ENCODE assay signal across 22 mouse cellular contexts in genomic region chr2:102062861-102063468, GRCm38 (mm10).
DNase-seq lines count a peak whose midpoint lies in the region; ATAC-seq and TF ChIP-seq lines count a peak whose summit lies in the region.
"Had no signal": no experiment of that assay in that cellular context is flagged by ENCODE, and none has a peak within 500 bp of the region (broad histone marks: within the 10 kb centered on the region; RNA-seq: fewer than 3 reads in every experiment).

No protein-coding gene starts in this region.

- H3K27ac ChIP-seq in cerebellum, adult 2 months (ENCODE audit: insufficient read depth, low read length): peak overlapping the region; percentile 69
- no peak overlapping the region for H3K27ac ChIP-seq in hindbrain, embryonic 16.5 days (ENCODE audit: low read depth, low read length)
- H3K27ac ChIP-seq: embryonic facial prominence, embryonic 15.5 days; forebrain, embryonic 10.5 days; gastrocnemius, adult 2 months; hindbrain, embryonic 15.5 days had no signal

- no peaks in the 10 kb centered on the region for H3K9me3 ChIP-seq in hindbrain, embryonic 16.5 days (ENCODE audit: control insufficient read depth, low read length)
- H3K9me3 ChIP-seq: embryonic facial prominence, embryonic 15.5 days; forebrain, embryonic 10.5 days; heart, embryonic 12.5 days; hindbrain, embryonic 15.5 days had no signal

- no peak for TF ChIP-seq POLR2A in cerebellum, adult 2 months (IDR thresholded peaks at IDR 0.05; ENCODE audit: borderline replicate concordance, insufficient read depth, low read length)

- 37% methylated on average over 7 of the region's 7 CpGs for WGBS in cerebellum, adult 2 months
- WGBS in hindbrain, embryonic 16.5 days: 87% methylated on average over 7 of the region's 7 CpGs

- no peak for TF ChIP-seq CTCF in cerebellum, adult 2 months (IDR thresholded peaks at IDR 0.05; ENCODE audit: borderline replicate concordance, insufficient read depth, low read depth, low read length)

- no peaks in the 10 kb centered on the region for H3K36me3 ChIP-seq in hindbrain, embryonic 16.5 days (ENCODE audit: control insufficient read depth, insufficient read depth, low read length)
- H3K36me3 ChIP-seq: heart, embryonic 12.5 days; hindbrain, embryonic 15.5 days had no signal

- DNase-seq in cerebellum, adult 18-20 months: peak; percentile 51 to 67
- DNase-seq in cerebellum, postnatal 4 days (ENCODE audit: low spot score in 2 of 2): no peak
- peak in 1 of 2 experiments; percentile 72 for DNase-seq in cerebellum, adult 2 months
- DNase-seq in cerebellum, adult 9-11 months: peak; percentile 77
- no peak for DNase-seq in thymus, postnatal 36 days
- DNase-seq: adrenal gland, postnatal 25 days; embryo, embryonic 11 days; gastrocnemius, adult 2 months; gastrocnemius, postnatal 25 days had no signal

- H3K9ac ChIP-seq in hindbrain, embryonic 16.5 days (ENCODE audit: low read depth, low read length): no peak overlapping the region
- H3K9ac ChIP-seq: embryonic facial prominence, embryonic 15.5 days; heart, embryonic 12.5 days; hindbrain, embryonic 15.5 days had no signal

- ATAC-seq in megakaryocyte progenitor cell, adult 5-6 weeks (replicated peaks; ENCODE audit: poor library complexity): 0 out of 2 replicates have a peak, but pooled peaks have one; percentile 42
- no peak for ATAC-seq in hindbrain, embryonic 16.5 days
- ATAC-seq: activated CD4-positive, CD25-positive, alpha-beta regulatory T cell, adult 4 months; forebrain, embryonic 14.5 days; inflammation-experienced regulatory T-cells, adult 6 months; intestine, postnatal 0 days; Patski had no signal

- H3K27me3 ChIP-seq in cerebellum, adult 2 months (ENCODE audit: control insufficient read depth, insufficient read depth, low read length): no peaks in the 10 kb centered on the region
- H3K27me3 ChIP-seq in hindbrain, embryonic 16.5 days (replicated peaks; ENCODE audit: control insufficient read depth, insufficient read depth, low read length): no peaks in the 10 kb centered on the region
- H3K27me3 ChIP-seq: CH12.LX; embryonic facial prominence, embryonic 15.5 days; heart, embryonic 12.5 days; hindbrain, embryonic 15.5 days; Patski had no signal

- H3K4me1 ChIP-seq in cerebellum, adult 2 months (ENCODE audit: control insufficient read depth, insufficient read depth, low read length): peaks cover 43% of the 10 kb centered on the region
- H3K4me1 ChIP-seq in hindbrain, embryonic 16.5 days (ENCODE audit: control insufficient read depth, insufficient read depth, low read depth, low read length): no peaks in the 10 kb centered on the region

- H3K4me3 ChIP-seq in cerebellum, adult 2 months (replicated peaks; ENCODE audit: insufficient read depth, low read depth, low read length): no peak overlapping the region
- no peak overlapping the region for H3K4me3 ChIP-seq in hindbrain, embryonic 16.5 days (ENCODE audit: low read length)
- H3K4me3 ChIP-seq: embryonic facial prominence, embryonic 15.5 days; erythroblast, embryonic 14.5 days; forebrain, embryonic 10.5 days; gastrocnemius, adult 2 months; heart, embryonic 12.5 days; hindbrain, embryonic 15.5 days had no signal

- H3K4me2 ChIP-seq in hindbrain, embryonic 16.5 days (ENCODE audit: low read length): no peak overlapping the region
- H3K4me2 ChIP-seq: embryonic facial prominence, embryonic 15.5 days; heart, embryonic 12.5 days; hindbrain, embryonic 15.5 days had no signal

Comparison
In these comparisons a context has a peak if more than half of its experiments do, and no peak if none do; other contexts are left out.
1. DNase-seq: peak in cerebellum, adult 18-20 months (2 of 2) and cerebellum, adult 9-11 months (single experiment); none in cerebellum, postnatal 4 days (0 of 2) and thymus, postnatal 36 days (0 of 2).